Mouse (Mus musculus) kidney, embryonic 16.5 days (tissue): Measurements from ENCODE around the gene Erich2. TPM values are rescaled to one million over a fixed set of nuclear protein-coding genes. Genes with fewer than 3 reads are reported as not detected.

ENCODE experiments used
- polyA plus RNA-seq: library from polyadenylated mRNA; unstranded; fragments of >200 nt; fragmentation: Nextera tagmentation; extraction: Ambion mirVana; gene quantifications from 2 replicates; pipeline ENCODE4 v1.2.1, GENCODE M21; 2015

The Erich2 gene
- polyA plus RNA-seq, 1 experiment from 2014 or later: 2.6 TPM

Other genes starting within 250 kb of the Erich2 start
- 1.9 and 2.1 TPM in 2 replicates for gene Sp5, start 33.9 kb upstream of the Erich2 start, polyA plus RNA-seq
- 0.11 and 0.28 TPM in 2 replicates for gene Gad1, start 44.3 kb downstream of the Erich2 start, polyA plus RNA-seq
- gene Gorasp2, start 152.8 kb downstream of the Erich2 start, polyA plus RNA-seq: 176 and 182 TPM in 2 replicates
- gene Gm26558, start 153.3 kb downstream of the Erich2 start, polyA plus RNA-seq: 3.8 and 4.0 TPM in 2 replicates